Mouse (Mus musculus): ENCODE results near the gene Ccdc138. TPM values are rescaled to one million over a fixed set of nuclear protein-coding genes. Genes with fewer than 3 reads are reported as not detected.

Ccdc138 gene
- polyA plus RNA-seq, 1 experiment from 2014 or later, result 11.4 TPM

GRCm38 (mm10) chr10:58606356-58606755 is 108.6 kb downstream of the Ccdc138 start:
- no peak overlapping the region for H3K9ac ChIP-seq
- H3K4me3 ChIP-seq (ENCODE audit: low read depth, low read length), result no peak overlapping the region
- no peaks in the 10 kb centered on the region for H3K36me3 ChIP-seq (ENCODE audit: insufficient read depth)
- H3K27me3 ChIP-seq (ENCODE audit: insufficient read depth, low read length), result no peaks in the 10 kb centered on the region
- DNase-seq (no peak), ATAC-seq (ENCODE audit: insufficient read depth) (no peak)
- no peak for TF ChIP-seq CTCF (IDR thresholded peaks at IDR 0.05; ENCODE audit: low read depth)
- H3K4me2 ChIP-seq, result no peak overlapping the region
- H3K9me3 ChIP-seq (ENCODE audit: low read depth, low read length), result no peaks in the 10 kb centered on the region
- H3K4me1 ChIP-seq (ENCODE audit: insufficient read depth), result no peaks in the 10 kb centered on the region
- 76% methylated on average over 3 of the region's 3 CpGs for WGBS
- H3K27ac ChIP-seq (ENCODE audit: low read depth), result no peak overlapping the region

- H3K4me1 ChIP-seq (ENCODE audit: insufficient read depth), result no peaks in the 10 kb centered on the region
- no peak overlapping the region for H3K4me2 ChIP-seq
- DNase-seq, result no peak
- ATAC-seq (ENCODE audit: insufficient read depth), result no peak
- H3K4me3 ChIP-seq (ENCODE audit: low read depth, low read length), result no peak overlapping the region
- WGBS, result 66% methylated on average over 3 of the region's 3 CpGs
- H3K36me3 ChIP-seq (ENCODE audit: insufficient read depth), result no peaks in the 10 kb centered on the region
- H3K9me3 ChIP-seq (ENCODE audit: low read depth, low read length), result no peaks in the 10 kb centered on the region
- TF ChIP-seq CTCF (IDR thresholded peaks at IDR 0.05; ENCODE audit: low read depth), result no peak
- no peak overlapping the region for H3K9ac ChIP-seq
- no peaks in the 10 kb centered on the region for H3K27me3 ChIP-seq (ENCODE audit: insufficient read depth, low read length)
- no peak overlapping the region for H3K27ac ChIP-seq (ENCODE audit: low read depth)
These were observed 111.1 kb downstream of the Ccdc138 start for GRCm38 (mm10) chr10:58608858-58609257.

GRCm38 (mm10) chr10:58610484-58611261 is 112.9 kb downstream of the Ccdc138 start:
- Histone ChIP-seq H3K27ac (ENCODE audit: low read depth) (no peak overlapping the region), H3K4me3 (ENCODE audit: low read depth, low read length) (no peak overlapping the region), H3K9me3 (ENCODE audit: low read depth, low read length) (no peaks in the 10 kb centered on the region), H3K4me2 (no peak overlapping the region), H3K9ac (no peak overlapping the region), H3K36me3 (ENCODE audit: insufficient read depth) (no peaks in the 10 kb centered on the region), H3K27me3 (ENCODE audit: insufficient read depth, low read length) (no peaks in the 10 kb centered on the region), H3K4me1 (ENCODE audit: insufficient read depth) (no peaks in the 10 kb centered on the region)
- ATAC-seq (ENCODE audit: insufficient read depth), result no peak
- no peak for TF ChIP-seq CTCF (IDR thresholded peaks at IDR 0.05; ENCODE audit: low read depth)
- 76% methylated on average over 7 of the region's 7 CpGs for WGBS
- DNase-seq, result no peak

GRCm38 (mm10) chr10:58614601-58615000 is 116.9 kb downstream of the Ccdc138 start:
- Histone ChIP-seq H3K9me3 (ENCODE audit: low read depth, low read length) (no peaks in the 10 kb centered on the region), H3K27me3 (ENCODE audit: insufficient read depth, low read length) (no peaks in the 10 kb centered on the region), H3K9ac (no peak overlapping the region), H3K4me2 (no peak overlapping the region), H3K4me1 (ENCODE audit: insufficient read depth) (no peaks in the 10 kb centered on the region), H3K4me3 (ENCODE audit: low read depth, low read length) (no peak overlapping the region), H3K27ac (ENCODE audit: low read depth) (no peak overlapping the region), H3K36me3 (ENCODE audit: insufficient read depth) (no peaks in the 10 kb centered on the region)
- no peak for DNase-seq
- ATAC-seq (ENCODE audit: insufficient read depth), result no peak; the same call in 1 of the 2 replicates
- 83% methylated on average over 6 of the region's 6 CpGs for WGBS
- TF ChIP-seq CTCF (IDR thresholded peaks at IDR 0.05; ENCODE audit: low read depth), result no peak

GRCm38 (mm10) chr10:58616565-58616964 is 118.8 kb downstream of the Ccdc138 start:
- no peaks in the 10 kb centered on the region for H3K27me3 ChIP-seq (ENCODE audit: insufficient read depth, low read length)
- no peaks in the 10 kb centered on the region for H3K36me3 ChIP-seq (ENCODE audit: insufficient read depth)
- no peaks in the 10 kb centered on the region for H3K4me1 ChIP-seq (ENCODE audit: insufficient read depth)
- no peaks in the 10 kb centered on the region for H3K9me3 ChIP-seq (ENCODE audit: low read depth, low read length)
- 72% methylated on average over 5 of the region's 5 CpGs for WGBS
- no peak overlapping the region for H3K9ac ChIP-seq
- no peak overlapping the region for H3K4me2 ChIP-seq
- DNase-seq (no peak), ATAC-seq (ENCODE audit: insufficient read depth) (no peak)
- no peak overlapping the region for H3K27ac ChIP-seq (ENCODE audit: low read depth)
- no peak overlapping the region for H3K4me3 ChIP-seq (ENCODE audit: low read depth, low read length)
- no peak for TF ChIP-seq CTCF (IDR thresholded peaks at IDR 0.05; ENCODE audit: low read depth)

GRCm38 (mm10) chr10:58618501-58619216 is 120.9 kb downstream of the Ccdc138 start:
- ATAC-seq (ENCODE audit: insufficient read depth) (no peak), DNase-seq (no peak)
- Histone ChIP-seq H3K9ac (no peak overlapping the region), H3K27me3 (ENCODE audit: insufficient read depth, low read length) (no peaks in the 10 kb centered on the region), H3K36me3 (ENCODE audit: insufficient read depth) (no peaks in the 10 kb centered on the region), H3K9me3 (ENCODE audit: low read depth, low read length) (no peaks in the 10 kb centered on the region), H3K4me2 (no peak overlapping the region), H3K4me3 (ENCODE audit: low read depth, low read length) (no peak overlapping the region), H3K27ac (ENCODE audit: low read depth) (no peak overlapping the region), H3K4me1 (ENCODE audit: insufficient read depth) (no peaks in the 10 kb centered on the region)
- WGBS, result 85% methylated on average over 17 of the region's 17 CpGs
- TF ChIP-seq CTCF (IDR thresholded peaks at IDR 0.05; ENCODE audit: low read depth), result no peak

- WGBS, result 76% methylated on average over 4 of the region's 4 CpGs
- Histone ChIP-seq H3K27ac (ENCODE audit: low read depth) (no peak overlapping the region), H3K4me1 (ENCODE audit: insufficient read depth) (no peaks in the 10 kb centered on the region), H3K9ac (no peak overlapping the region), H3K27me3 (ENCODE audit: insufficient read depth, low read length) (no peaks in the 10 kb centered on the region), H3K36me3 (ENCODE audit: insufficient read depth) (no peaks in the 10 kb centered on the region), H3K4me3 (ENCODE audit: low read depth, low read length) (no peak overlapping the region), H3K4me2 (no peak overlapping the region), H3K9me3 (ENCODE audit: low read depth, low read length) (no peaks in the 10 kb centered on the region)
- no peak for ATAC-seq (ENCODE audit: insufficient read depth)
- no peak for DNase-seq
- no peak for TF ChIP-seq CTCF (IDR thresholded peaks at IDR 0.05; ENCODE audit: low read depth)
These were observed 121.5 kb downstream of the Ccdc138 start for GRCm38 (mm10) chr10:58619266-58619665.

All from lung, embryonic 14.5 days (tissue).